Mouse (Mus musculus): ENCODE data around the gene Usf3.

DNA sequence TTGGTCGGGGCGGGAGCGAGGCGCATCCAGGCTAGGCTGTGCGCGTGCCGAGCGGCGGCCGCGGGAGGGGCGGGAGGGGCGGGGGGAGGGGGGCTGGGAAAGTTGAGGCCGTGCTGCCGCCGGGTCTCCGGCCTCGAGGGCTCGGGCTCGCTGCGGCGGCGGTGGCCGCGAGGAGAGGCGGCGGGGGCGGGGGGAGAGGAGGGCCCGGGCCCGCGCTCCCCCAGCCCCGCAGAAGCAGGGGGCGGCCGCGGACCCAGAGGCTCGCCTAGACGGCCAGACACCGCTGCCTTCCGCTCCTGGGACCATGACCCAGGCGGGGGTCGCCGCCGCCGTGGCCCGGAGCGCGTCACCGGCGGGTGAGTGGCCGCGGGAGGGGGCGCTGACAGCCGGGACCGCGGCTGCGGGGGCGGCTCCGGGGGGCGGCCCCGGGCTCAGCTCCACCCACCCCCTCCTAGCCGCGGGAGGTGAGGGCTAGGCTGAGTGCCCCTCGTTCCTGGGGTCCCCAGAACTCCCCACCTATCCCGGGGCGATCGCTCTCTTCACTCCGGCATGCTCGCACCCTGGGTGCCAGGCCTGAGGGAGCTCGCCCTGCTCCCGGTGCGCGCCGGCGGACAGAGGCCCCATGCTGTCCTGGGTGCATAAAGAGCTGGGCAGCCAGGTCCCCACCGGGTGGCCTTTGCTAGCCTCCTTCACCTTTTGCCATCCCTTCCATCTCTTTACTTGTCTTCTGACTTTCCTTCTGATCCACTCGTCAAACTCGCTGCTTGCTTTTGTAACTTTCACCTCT lies at the start of gene Usf3:
- TF ChIP-seq CTCF (conservative IDR thresholded peaks at IDR 0.05; ENCODE audit: low read length) (no peak), POU5F1 (IDR thresholded peaks at IDR 0.05; ENCODE audit: borderline replicate concordance, low read length) (no peak)

Data from E14TG2a.4 (cell line).